Mouse (Mus musculus): Measurements from ENCODE around the gene Caly. TPM values are rescaled to one million over a fixed set of nuclear protein-coding genes. Genes with fewer than 3 reads are reported as not detected.
A peak's percentile ranks its signal among the peaks of the same experiment; 100 is the strongest.

Gene Caly
- total RNA-seq, 2 experiments from 2014 or later, result not detected

DNA sequence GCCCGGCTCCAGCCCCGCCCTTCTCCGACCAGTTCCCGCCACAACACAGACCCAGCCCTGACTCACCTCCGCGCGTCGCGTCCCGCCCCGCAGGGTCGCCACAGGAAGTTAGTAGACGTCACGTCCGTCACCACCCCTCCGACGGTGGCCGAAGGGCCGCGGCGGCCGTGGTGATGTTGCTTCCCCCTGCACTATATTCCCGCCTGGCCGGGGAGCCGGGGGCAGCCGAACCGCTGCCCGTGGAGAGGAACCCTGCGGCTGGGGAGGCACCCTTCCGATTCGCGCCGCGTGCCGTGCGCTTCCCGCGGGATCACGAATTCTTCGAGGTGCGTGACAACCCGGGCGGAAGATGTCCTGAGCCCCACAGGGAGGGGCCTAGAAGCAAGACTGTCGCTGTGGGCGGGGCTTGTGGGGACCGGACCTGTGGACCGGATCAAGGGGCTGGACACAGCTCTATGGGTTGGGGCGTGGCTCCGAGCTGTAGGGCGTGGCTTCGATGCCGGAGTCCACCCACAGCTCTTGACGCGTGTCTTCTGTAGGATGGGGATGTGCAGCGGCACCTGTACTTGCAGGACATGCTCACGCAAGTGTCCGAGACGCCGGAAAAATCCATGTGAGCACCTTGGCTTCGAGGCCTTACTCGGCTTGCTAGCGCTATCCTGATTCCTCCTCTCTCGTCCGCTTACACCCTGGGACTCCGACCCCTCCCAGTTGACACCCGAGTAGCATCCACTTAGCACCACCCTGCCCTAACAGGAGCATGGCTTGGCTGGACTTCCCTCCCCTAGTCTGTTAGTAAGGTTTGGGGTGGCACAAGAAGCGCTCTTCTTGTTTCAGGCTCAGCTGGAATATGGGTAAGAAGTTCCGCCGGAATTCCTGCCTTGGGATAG lies 45.8 kb downstream of the Caly start, which contains the start of the genes Zfp511 and Tubgcp2:
Gene Zfp511, plus strand, starts transcription at position 111 of the 890 bp plus-strand sequence.
Gene Tubgcp2, minus strand, starts transcription at position 389 of the 890 bp plus-strand sequence.
- DNase-seq, result peak; percentile 97 to 98

DNA sequence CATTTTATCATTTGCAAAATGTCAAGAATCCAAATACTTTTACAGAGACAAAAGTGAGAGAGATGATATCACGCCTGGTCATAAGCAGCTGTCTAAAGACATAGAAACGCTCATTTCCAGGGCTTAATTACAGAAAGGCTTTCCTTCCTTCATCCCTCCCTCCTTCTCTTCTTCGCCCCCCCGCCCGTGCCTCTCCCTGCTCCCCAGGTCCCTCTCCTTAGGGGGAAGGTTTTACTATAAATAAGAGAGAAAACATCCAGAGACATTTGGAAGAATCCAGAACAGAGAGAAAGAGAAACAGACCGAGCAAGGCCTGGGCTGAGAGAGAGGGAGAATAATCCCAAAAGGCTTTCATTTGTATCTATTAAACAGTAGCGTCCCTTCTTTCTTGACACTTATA lies 46.9 kb downstream of the Caly start:
- DNase-seq, result no peak

DNA sequence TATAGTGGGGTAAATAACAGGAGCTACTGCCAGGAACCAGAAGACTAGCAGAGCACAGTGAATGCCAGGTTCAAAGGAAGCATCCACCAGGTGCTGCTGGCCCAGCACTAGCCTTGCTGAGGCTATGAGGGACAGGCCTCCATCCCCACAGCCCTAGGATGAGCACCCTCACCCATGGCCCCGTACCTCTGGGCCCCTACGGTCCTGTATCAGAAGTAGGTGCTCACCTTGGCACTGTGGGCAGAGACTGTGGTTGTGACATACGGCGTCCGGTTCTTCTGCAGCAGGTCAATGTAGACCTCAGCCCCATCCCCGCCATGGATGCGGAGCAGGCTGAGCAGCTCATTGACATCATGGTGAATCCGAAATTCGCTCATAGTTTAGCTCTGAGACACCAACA lies 49.0 kb downstream of the Caly start:
- DNase-seq, result no peak

DNA sequence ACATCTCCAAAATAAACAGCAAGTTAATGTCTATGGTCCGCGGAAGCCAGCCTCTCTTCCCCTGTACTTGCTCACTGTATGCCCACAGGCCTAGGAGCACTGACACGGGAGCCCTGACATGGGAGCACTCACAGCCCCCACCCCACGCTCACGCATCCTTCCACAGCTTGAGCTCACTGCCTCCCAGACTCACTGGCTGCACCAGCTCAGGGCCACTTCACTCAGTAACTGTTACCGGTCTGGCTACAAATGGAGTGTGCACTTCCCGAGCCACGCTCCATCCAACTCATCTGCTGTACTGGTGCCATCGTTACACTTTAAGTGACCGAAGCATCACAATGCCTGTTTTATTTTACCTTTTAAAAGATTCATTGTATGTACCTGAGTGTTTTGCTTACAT lies 50.0 kb downstream of the Caly start:
- DNase-seq, result no peak

DNA sequence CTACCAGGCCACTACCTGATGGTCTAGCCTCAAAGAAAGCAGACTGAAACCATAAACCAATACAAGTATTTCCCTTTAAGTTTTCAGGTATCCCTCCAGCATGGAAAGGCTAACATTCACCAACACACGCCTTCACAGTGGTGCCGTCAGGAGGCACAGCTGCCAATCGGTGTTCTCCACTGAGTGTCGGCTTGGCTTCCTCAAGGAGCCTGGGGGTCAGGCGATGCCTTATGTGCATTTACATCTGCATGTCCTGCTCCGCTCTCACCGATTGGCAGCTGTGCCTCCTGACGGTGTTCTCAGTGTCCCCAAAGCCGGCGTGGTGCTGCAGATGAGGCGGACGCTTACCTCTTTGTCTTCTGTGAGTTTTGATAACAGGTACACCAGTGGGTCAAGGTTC lies 50.6 kb downstream of the Caly start:
- no peak for DNase-seq

Other genes with a start within 250 kb of the Caly start
- gene Adgra1, start 248.4 kb downstream of the Caly start, total RNA-seq (2021), result under 1 TPM in 1 of 2 experiments, not detected in 1; 0.05 TPM
- under 1 TPM in 1 of 2 experiments, not detected in 1; 0.26 TPM for gene Kndc1, start 187.9 kb downstream of the Caly start, total RNA-seq (2021)
- not detected for gene Utf1, start 138.8 kb downstream of the Caly start, total RNA-seq (2021)
- not detected for gene 6430531B16Rik, start 103.8 kb downstream of the Caly start, total RNA-seq (2021)
- 1 to 10 TPM in 1 of 2 experiments, under 1 TPM in 1; 0.37 to 2.1 TPM for gene Adam8, start 90.0 kb downstream of the Caly start, total RNA-seq (2021)
- gene Zfp511, start 46.2 kb downstream of the Caly start, total RNA-seq (2021), result 1 to 10 TPM; 7.5 to 8.4 TPM
- 10 to 100 TPM; 31.9 to 35.4 TPM for gene Tubgcp2, start 45.9 kb downstream of the Caly start, total RNA-seq (2021)
- not detected for gene Msx3, start 33.5 kb downstream of the Caly start, total RNA-seq (2021)
- gene Prap1, start 10.8 kb upstream of the Caly start, total RNA-seq (2021), result not detected
- 10 to 100 TPM; 76.2 to 87.2 TPM for gene Fuom, start 19.9 kb upstream of the Caly start, total RNA-seq (2021)
- gene Paox, start 33.3 kb upstream of the Caly start, total RNA-seq (2021), result 1 to 10 TPM; 3.6 to 5.5 TPM
- gene Echs1, start 33.9 kb upstream of the Caly start, total RNA-seq (2021), result 100 to 1,000 TPM; 512 to 515 TPM
- 10 to 100 TPM; 28.5 to 34.2 TPM for gene Mtg1, start 55.0 kb upstream of the Caly start, total RNA-seq (2021)
- gene Sprn, start 72.3 kb upstream of the Caly start, total RNA-seq (2021), result under 1 TPM; 0.35 to 0.41 TPM
- gene Olfr522, start 82.2 kb upstream of the Caly start, total RNA-seq (2021), result not detected
- not detected for gene Olfr523, start 90.7 kb upstream of the Caly start, total RNA-seq (2021)
- not detected for gene Olfr524, start 123.4 kb upstream of the Caly start, total RNA-seq (2021)
- gene Cd163l1, start 135.7 kb upstream of the Caly start, total RNA-seq (2021), result under 1 TPM in 1 of 2 experiments, not detected in 1; 0.20 TPM
- gene 5830411N06Rik, start 164.7 kb upstream of the Caly start, total RNA-seq (2021), result not detected
- gene Olfr525, start 238.3 kb upstream of the Caly start, total RNA-seq (2021), result not detected

All from heart, adult 18-20 months (tissue).